ENCODE assay signal across 8 mouse cellular contexts in the genomic region with DNA sequence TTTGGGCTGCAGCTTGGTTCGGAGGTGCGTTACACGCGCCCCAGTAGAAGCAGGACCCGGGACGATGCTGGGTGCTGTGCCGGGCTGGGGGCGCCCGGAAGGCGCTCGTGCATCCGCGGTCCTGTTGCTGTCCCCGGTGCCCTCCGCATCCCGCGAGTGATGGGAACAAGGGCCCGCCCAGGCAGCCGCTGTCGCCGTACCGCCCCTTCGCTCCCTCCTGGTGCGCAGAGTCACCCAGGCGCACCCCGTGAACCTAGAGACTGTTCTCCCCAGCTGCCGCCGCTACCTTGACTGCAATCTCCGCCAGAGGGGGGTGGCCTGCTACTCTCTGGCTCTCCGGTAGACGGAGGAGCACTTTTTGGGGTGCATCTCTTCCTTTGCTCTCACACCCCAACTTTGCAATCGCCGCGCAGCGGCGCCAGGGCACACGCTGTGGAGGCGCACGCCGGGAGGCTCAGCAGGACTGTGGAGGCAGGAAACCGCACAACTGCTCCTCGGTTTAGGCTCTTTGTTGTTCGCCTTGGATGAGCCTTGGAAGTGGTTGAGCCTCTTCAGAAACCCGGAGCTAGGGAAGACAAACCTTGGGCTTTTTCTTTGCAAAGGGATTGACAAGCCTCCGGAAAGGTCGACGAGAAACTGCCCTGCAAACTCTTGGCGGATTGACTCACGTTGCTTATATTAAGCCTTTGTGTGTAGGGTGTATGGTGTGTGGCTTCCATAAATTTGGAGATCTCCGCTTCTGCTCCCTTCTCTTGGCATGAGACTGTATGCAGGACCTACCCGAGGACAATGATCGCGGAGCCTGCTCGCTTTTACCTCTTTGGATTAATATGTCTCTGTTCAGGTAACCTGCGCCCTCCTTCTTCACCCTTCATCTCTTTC.
DNase-seq lines count a peak whose midpoint lies in the region; ATAC-seq and TF ChIP-seq lines count a peak whose summit lies in the region.

No protein-coding gene starts in this region.

- TF ChIP-seq POLR2A in cortical plate, adult 2 months (IDR thresholded peaks at IDR 0.05; ENCODE audit: extremely low read depth, insufficient read depth, low read length): no peak

- TF ChIP-seq CTCF in cortical plate, adult 2 months (IDR thresholded peaks at IDR 0.05; ENCODE audit: extremely low read depth, insufficient read depth, low read length): 0 out of 2 replicates have a peak, but pooled peaks have one; percentile 9
- TF ChIP-seq CTCF in hindbrain, postnatal 0 days (IDR thresholded peaks at IDR 0.05; ENCODE audit: low read depth): peak; percentile 47
- TF ChIP-seq CTCF in left cerebral cortex, adult 2 months (IDR thresholded peaks at IDR 0.05): peak; percentile 31

- H3K9ac ChIP-seq in hindbrain, postnatal 0 days (replicated peaks; ENCODE audit: low read length): peak overlapping the region; percentile 61

- 0 out of 2 replicates have a peak overlapping the region, but pooled peaks have one; percentile 10 for H3K27ac ChIP-seq in cortical plate, adult 2 months (ENCODE audit: insufficient read depth, low read length)
- H3K27ac ChIP-seq in hindbrain, postnatal 0 days: peak overlapping the region; percentile 69
- peak overlapping the region; percentile 92 for H3K27ac ChIP-seq in left cerebral cortex, adult 2 months

- ATAC-seq in hindbrain, postnatal 0 days: peak; percentile 81

- peak overlapping the region; percentile 92 for H3K4me2 ChIP-seq in hindbrain, postnatal 0 days (ENCODE audit: low read depth, low read length)

- intact Hi-C loops in left cerebral cortex, adult 2 months (cut with DNase I): loop anchor here (5.0 kb wide), 1 partner anchor 314 kb away; no protein-coding TSS in a partner anchor

- H3K4me1 ChIP-seq in cortical plate, adult 2 months (ENCODE audit: control insufficient read depth, insufficient read depth, low read length): peaks cover 2% of the 10 kb centered on the region; the same call in 1 of the 2 replicates
- H3K4me1 ChIP-seq in hindbrain, postnatal 0 days (ENCODE audit: insufficient read depth, low read length): peaks cover 3% of the 10 kb centered on the region; the same call in 1 of the 2 replicates

- H3K36me3 ChIP-seq in hindbrain, postnatal 0 days (ENCODE audit: insufficient read depth, low read length): no peaks in the 10 kb centered on the region

- no peaks in the 10 kb centered on the region for H3K27me3 ChIP-seq in hindbrain, postnatal 0 days (ENCODE audit: insufficient read depth, low read length)

- H3K4me3 ChIP-seq in cortical plate, adult 2 months (ENCODE audit: insufficient read depth, low read length): peak overlapping the region; percentile 58
- H3K4me3 ChIP-seq in hindbrain, postnatal 0 days (ENCODE audit: low read length): peak overlapping the region; percentile 70
- peak overlapping the region; percentile 84 for H3K4me3 ChIP-seq in left cerebral cortex, adult 2 months

- DNase-seq in WW6 (ENCODE audit: low read depth, low spot score): peak; percentile 28
- peak; percentile 35 for DNase-seq in gastrocnemius, postnatal 25 days
- DNase-seq in hindbrain, postnatal 0 days (ENCODE audit: low spot score): peak; percentile 62
- DNase-seq in left cerebral cortex, adult 2 months (ENCODE audit: extremely low spot score in 1 of 2, low spot score in 2 of 2): peak; percentile 56
- peak; percentile 26 for DNase-seq in lung, postnatal 36 days
- DNase-seq in right cerebral cortex, adult 2 months (ENCODE audit: low spot score in 2 of 2): peak; percentile 67 to 68
- DNase-seq in yolk sac, embryonic 10.5 days (ENCODE audit: low spot score): peak; percentile 54

- WGBS in hindbrain, postnatal 0 days: under 1% methylated on average over 55 of the region's 55 CpGs

- H3K9me3 ChIP-seq in hindbrain, postnatal 0 days (ENCODE audit: low read length): no peaks in the 10 kb centered on the region

Comparison
In these comparisons a context has a peak if more than half of its experiments do, and no peak if none do; other contexts are left out.
1. Peak in every context shown above with its lines: DNase-seq, ATAC-seq, H3K4me3 ChIP-seq and H3K27ac ChIP-seq.
2. H3K27ac ChIP-seq: peak in every context shown above with its lines; median percentile 92 in left cerebral cortex, adult 2 months; 69 in hindbrain, postnatal 0 days; 10 in cortical plate, adult 2 months.